Mouse (Mus musculus): ENCODE data around the gene Zfp507. TPM values are rescaled to one million over a fixed set of nuclear protein-coding genes. Genes with fewer than 3 reads are reported as not detected.

The Zfp507 gene
- polyA plus RNA-seq, 1 experiment from 2014 or later = 16.3 TPM

GRCm38 (mm10) chr7:35792150-35792848 lies 10.5 kb downstream of the Zfp507 start:
- Histone ChIP-seq H3K27me3 (ENCODE audit: control insufficient read depth, insufficient read depth, low read length) (no peaks in the 10 kb centered on the region), H3K36me3 (ENCODE audit: control insufficient read depth, insufficient read depth, low read length) (peaks cover 18% of the 10 kb centered on the region), H3K9ac (ENCODE audit: low read length) (no peak overlapping the region), H3K4me1 (ENCODE audit: control insufficient read depth, insufficient read depth, low read length) (no peaks in the 10 kb centered on the region), H3K27ac (ENCODE audit: low read depth, low read length) (no peak overlapping the region), H3K9me3 (ENCODE audit: control insufficient read depth, low read length) (no peaks in the 10 kb centered on the region), H3K4me3 (ENCODE audit: low read depth, low read length) (no peak overlapping the region), H3K4me2 (no peak overlapping the region)
- WGBS = 91% methylated on average over 12 of the region's 12 CpGs
- ATAC-seq (ENCODE audit: low FRiP score) = no peak
- peak; percentile 41 for DNase-seq (ENCODE audit: low spot score, missing footprints)

DNA sequence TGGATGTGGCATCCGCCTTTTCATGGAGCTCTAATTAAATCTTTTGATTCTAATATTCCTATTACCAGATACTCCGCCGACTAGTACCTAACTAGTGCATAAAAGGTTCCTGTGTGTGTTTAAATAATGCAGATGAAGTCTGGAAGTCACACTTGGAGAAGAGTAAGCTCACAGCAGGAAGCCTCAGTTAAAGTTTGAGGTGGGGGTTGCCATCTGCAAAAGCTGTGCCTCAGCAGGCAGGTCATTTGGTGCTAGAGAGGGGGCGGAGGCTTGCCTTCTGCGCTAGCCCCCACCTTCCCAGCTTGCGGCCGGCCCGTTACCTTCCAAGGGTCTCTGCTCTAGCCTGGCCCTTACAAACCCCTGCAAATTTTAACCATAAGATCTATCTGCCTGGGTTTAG lies 11.9 kb downstream of the Zfp507 start:
- no peaks in the 10 kb centered on the region for H3K9me3 ChIP-seq (ENCODE audit: control insufficient read depth, low read length)
- no peak for ATAC-seq (ENCODE audit: low FRiP score)
- H3K27me3 ChIP-seq (ENCODE audit: control insufficient read depth, insufficient read depth, low read length) = no peaks in the 10 kb centered on the region
- H3K36me3 ChIP-seq (ENCODE audit: control insufficient read depth, insufficient read depth, low read length) = peaks cover 22% of the 10 kb centered on the region
- H3K9ac ChIP-seq (ENCODE audit: low read length) = no peak overlapping the region
- no peak overlapping the region for H3K4me2 ChIP-seq
- no peaks in the 10 kb centered on the region for H3K4me1 ChIP-seq (ENCODE audit: control insufficient read depth, insufficient read depth, low read length)
- H3K4me3 ChIP-seq (ENCODE audit: low read depth, low read length) = no peak overlapping the region
- no peak for DNase-seq (ENCODE audit: low spot score, missing footprints)
- 84% methylated on average over 8 of the region's 8 CpGs for WGBS
- no peak overlapping the region for H3K27ac ChIP-seq (ENCODE audit: low read depth, low read length)

- WGBS = 90% methylated on average over 8 of the region's 8 CpGs
- peaks cover 19% of the 10 kb centered on the region for H3K36me3 ChIP-seq (ENCODE audit: control insufficient read depth, insufficient read depth, low read length)
- no peak for ATAC-seq (ENCODE audit: low FRiP score)
Measured at GRCm38 (mm10) chr7:35790201-35790600, 12.6 kb downstream of the Zfp507 start.

GRCm38 (mm10) chr7:35785579-35785978 lies 17.2 kb downstream of the Zfp507 start:
- Histone ChIP-seq H3K9ac (ENCODE audit: low read length) (no peak overlapping the region), H3K4me2 (no peak overlapping the region), H3K4me1 (ENCODE audit: control insufficient read depth, insufficient read depth, low read length) (no peaks in the 10 kb centered on the region), H3K4me3 (ENCODE audit: low read depth, low read length) (no peak overlapping the region), H3K27me3 (ENCODE audit: control insufficient read depth, insufficient read depth, low read length) (no peaks in the 10 kb centered on the region), H3K36me3 (ENCODE audit: control insufficient read depth, insufficient read depth, low read length) (peaks cover 12% of the 10 kb centered on the region; the same call in 1 of the 2 replicates), H3K27ac (ENCODE audit: low read depth, low read length) (no peak overlapping the region), H3K9me3 (ENCODE audit: control insufficient read depth, low read length) (no peaks in the 10 kb centered on the region)
- 90% methylated on average over 4 of the region's 4 CpGs for WGBS
- ATAC-seq (ENCODE audit: low FRiP score) (no peak), DNase-seq (ENCODE audit: low spot score, missing footprints) (no peak)

More at GRCm38 (mm10) chr7:35790201-35790600, 12.6 kb downstream of the Zfp507 start:
- no peaks in the 10 kb centered on the region for H3K4me1 ChIP-seq (ENCODE audit: control insufficient read depth, insufficient read depth, low read length)
- no peaks in the 10 kb centered on the region for H3K27me3 ChIP-seq (ENCODE audit: control insufficient read depth, insufficient read depth, low read length)
- no peaks in the 10 kb centered on the region for H3K9me3 ChIP-seq (ENCODE audit: control insufficient read depth, low read length)
- H3K9ac ChIP-seq (ENCODE audit: low read length) = no peak overlapping the region
- no peak overlapping the region for H3K4me3 ChIP-seq (ENCODE audit: low read depth, low read length)
- H3K4me2 ChIP-seq = no peak overlapping the region
- DNase-seq (ENCODE audit: low spot score, missing footprints) = no peak
- no peak overlapping the region for H3K27ac ChIP-seq (ENCODE audit: low read depth, low read length)

GRCm38 (mm10) chr7:35782252-35782651 lies 20.6 kb downstream of the Zfp507 start:
- no peak overlapping the region for H3K4me2 ChIP-seq
- no peak overlapping the region for H3K4me3 ChIP-seq (ENCODE audit: low read depth, low read length)
- H3K27me3 ChIP-seq (ENCODE audit: control insufficient read depth, insufficient read depth, low read length) = no peaks in the 10 kb centered on the region
- H3K9me3 ChIP-seq (ENCODE audit: control insufficient read depth, low read length) = no peaks in the 10 kb centered on the region
- ATAC-seq (ENCODE audit: low FRiP score) (no peak), DNase-seq (ENCODE audit: low spot score, missing footprints) (no peak)
- H3K27ac ChIP-seq (ENCODE audit: low read depth, low read length) = no peak overlapping the region
- H3K4me1 ChIP-seq (ENCODE audit: control insufficient read depth, insufficient read depth, low read length) = no peaks in the 10 kb centered on the region
- H3K9ac ChIP-seq (ENCODE audit: low read length) = no peak overlapping the region
- peaks cover 19% of the 10 kb centered on the region; the same call in 1 of the 2 replicates for H3K36me3 ChIP-seq (ENCODE audit: control insufficient read depth, insufficient read depth, low read length)

- ATAC-seq (ENCODE audit: low FRiP score) = no peak
- H3K36me3 ChIP-seq (ENCODE audit: control insufficient read depth, insufficient read depth, low read length) = peaks cover 30% of the 10 kb centered on the region; the same call in 1 of the 2 replicates
- H3K27ac ChIP-seq (ENCODE audit: low read depth, low read length) = no peak overlapping the region
- 89% methylated on average over 12 of the region's 12 CpGs for WGBS
- no peak overlapping the region for H3K9ac ChIP-seq (ENCODE audit: low read length)
- no peak overlapping the region for H3K4me2 ChIP-seq
- H3K27me3 ChIP-seq (ENCODE audit: control insufficient read depth, insufficient read depth, low read length) = no peaks in the 10 kb centered on the region
- H3K9me3 ChIP-seq (ENCODE audit: control insufficient read depth, low read length) = no peaks in the 10 kb centered on the region
- H3K4me1 ChIP-seq (ENCODE audit: control insufficient read depth, insufficient read depth, low read length) = no peaks in the 10 kb centered on the region
- no peak for DNase-seq (ENCODE audit: low spot score, missing footprints)
- no peak overlapping the region for H3K4me3 ChIP-seq (ENCODE audit: low read depth, low read length)
Measured at GRCm38 (mm10) chr7:35774127-35774526, 28.7 kb downstream of the Zfp507 start.

GRCm38 (mm10) chr7:35772347-35772746 lies 30.5 kb downstream of the Zfp507 start:
- Histone ChIP-seq H3K4me1 (ENCODE audit: control insufficient read depth, insufficient read depth, low read length) (no peaks in the 10 kb centered on the region), H3K36me3 (ENCODE audit: control insufficient read depth, insufficient read depth, low read length) (peaks cover 20% of the 10 kb centered on the region; the same call in 1 of the 2 replicates), H3K9me3 (ENCODE audit: control insufficient read depth, low read length) (no peaks in the 10 kb centered on the region), H3K9ac (ENCODE audit: low read length) (no peak overlapping the region), H3K4me2 (no peak overlapping the region), H3K4me3 (ENCODE audit: low read depth, low read length) (no peak overlapping the region), H3K27me3 (ENCODE audit: control insufficient read depth, insufficient read depth, low read length) (no peaks in the 10 kb centered on the region), H3K27ac (ENCODE audit: low read depth, low read length) (no peak overlapping the region)
- no peak for ATAC-seq (ENCODE audit: low FRiP score)
- 91% methylated on average over 8 of the region's 8 CpGs for whole genome bisulfite sequencing
- no peak for DNase-seq (ENCODE audit: low spot score, missing footprints)

DNA sequence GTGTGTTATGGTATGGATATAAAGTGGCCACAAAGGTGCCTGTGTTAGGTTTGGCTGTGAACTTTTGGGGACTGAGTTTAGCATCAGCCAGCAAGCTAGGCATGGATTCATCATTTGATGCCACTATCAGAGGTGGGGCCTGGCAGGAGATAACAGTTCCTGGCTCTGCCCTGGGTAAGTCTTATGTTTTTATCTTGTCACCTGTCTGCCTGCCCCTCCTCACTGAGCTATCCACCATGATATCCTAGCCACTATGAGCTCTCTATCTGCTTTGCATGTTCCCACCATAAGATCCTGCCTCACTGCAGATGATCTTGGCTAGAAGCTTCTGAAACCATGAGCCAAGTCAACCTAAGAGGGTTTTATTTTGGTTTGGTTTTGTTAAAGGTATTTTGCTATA lies 31.7 kb downstream of the Zfp507 start:
- H3K9ac ChIP-seq (ENCODE audit: low read length) = no peak overlapping the region

GRCm38 (mm10) chr7:35770122-35770521 lies 32.7 kb downstream of the Zfp507 start:
- DNase-seq (ENCODE audit: low spot score, missing footprints) (no peak), ATAC-seq (ENCODE audit: low FRiP score) (no peak)
- no peaks in the 10 kb centered on the region for H3K9me3 ChIP-seq (ENCODE audit: control insufficient read depth, low read length)
- no peaks in the 10 kb centered on the region for H3K27me3 ChIP-seq (ENCODE audit: control insufficient read depth, insufficient read depth, low read length)
- no peak overlapping the region for H3K4me2 ChIP-seq
- H3K4me3 ChIP-seq (ENCODE audit: low read depth, low read length) = no peak overlapping the region
- H3K4me1 ChIP-seq (ENCODE audit: control insufficient read depth, insufficient read depth, low read length) = no peaks in the 10 kb centered on the region
- 91% methylated on average over 7 of the region's 7 CpGs for WGBS
- no peak overlapping the region for H3K27ac ChIP-seq (ENCODE audit: low read depth, low read length)
- H3K9ac ChIP-seq (ENCODE audit: low read length) = no peak overlapping the region
- peaks cover 15% of the 10 kb centered on the region; the same call in 1 of the 2 replicates for H3K36me3 ChIP-seq (ENCODE audit: control insufficient read depth, insufficient read depth, low read length)

More for the DNA sequence above, 31.7 kb downstream of the Zfp507 start:
- no peak overlapping the region for H3K4me3 ChIP-seq (ENCODE audit: low read depth, low read length)
- no peak for ATAC-seq (ENCODE audit: low FRiP score)
- no peak for DNase-seq (ENCODE audit: low spot score, missing footprints)
- peaks cover 20% of the 10 kb centered on the region; the same call in 1 of the 2 replicates for H3K36me3 ChIP-seq (ENCODE audit: control insufficient read depth, insufficient read depth, low read length)
- H3K27ac ChIP-seq (ENCODE audit: low read depth, low read length) = no peak overlapping the region
- no peaks in the 10 kb centered on the region for H3K27me3 ChIP-seq (ENCODE audit: control insufficient read depth, insufficient read depth, low read length)
- no peak overlapping the region for H3K4me2 ChIP-seq
- H3K9me3 ChIP-seq (ENCODE audit: control insufficient read depth, low read length) = no peaks in the 10 kb centered on the region
- H3K4me1 ChIP-seq (ENCODE audit: control insufficient read depth, insufficient read depth, low read length) = no peaks in the 10 kb centered on the region

Data from midbrain, embryonic 11.5 days (tissue).